Mouse (Mus musculus): ENCODE results near the gene Akap6.

The Akap6 gene

DNA sequence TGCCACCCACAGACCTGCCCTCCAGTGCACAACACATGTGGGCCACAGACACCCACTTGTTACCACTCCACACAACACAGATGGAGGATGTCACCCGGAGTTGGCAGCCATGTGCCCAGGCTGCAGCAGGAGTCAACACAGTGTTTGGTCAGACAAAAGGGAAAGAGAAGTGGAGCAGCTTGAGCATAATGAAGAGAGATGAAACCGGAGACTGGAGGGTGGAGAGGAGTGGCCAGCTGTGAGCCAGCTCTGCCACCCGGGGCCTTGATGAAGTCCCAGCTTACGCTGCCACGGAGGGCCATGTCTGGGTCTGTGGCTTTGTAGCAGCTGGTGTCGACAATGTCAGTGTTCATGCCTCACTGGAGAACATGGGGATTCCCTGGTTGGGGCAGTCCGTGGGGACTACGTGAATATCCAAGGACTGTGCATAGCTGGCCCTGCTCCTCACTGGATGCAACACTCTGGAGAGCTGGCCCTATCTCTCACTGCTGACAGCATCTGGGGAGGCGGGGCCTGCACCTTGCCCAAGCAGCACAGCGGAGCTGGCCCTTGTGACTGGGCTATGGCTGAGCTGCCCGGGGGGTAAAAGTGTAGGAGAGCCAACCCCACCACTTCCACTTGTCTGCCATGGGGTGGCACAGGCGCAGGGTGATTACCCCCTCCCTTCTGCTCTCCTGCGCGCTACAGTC is 148.8 kb downstream of the Akap6 start:
- no peak for DNase-seq (ENCODE audit: low read depth, low spot score)

DNA sequence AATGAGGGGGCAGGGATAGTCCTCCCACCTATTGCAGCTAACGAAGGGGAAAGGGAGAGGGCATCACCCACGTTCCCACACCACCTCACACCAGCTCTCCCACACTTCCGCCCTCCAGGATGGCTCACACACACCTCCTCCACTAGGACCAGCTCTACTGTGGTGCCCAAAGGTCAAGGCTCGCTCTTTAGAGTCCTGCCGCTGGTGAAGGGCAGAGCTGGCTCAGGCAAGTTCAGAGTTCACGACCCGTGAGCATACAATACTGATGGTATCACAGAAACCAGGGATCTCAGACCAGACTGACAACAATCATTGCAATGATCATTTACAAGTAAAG is 149.3 kb downstream of the Akap6 start:
- no peak for DNase-seq (ENCODE audit: low read depth, low spot score)

- no peak for DNase-seq (ENCODE audit: low read depth, low spot score)
These were observed 150.1 kb downstream of the Akap6 start for GRCm38 (mm10) chr12:52849297-52849696.

- no peak for DNase-seq (ENCODE audit: low read depth, low spot score)
These were observed 151.3 kb downstream of the Akap6 start for GRCm38 (mm10) chr12:52850332-52851036.

DNA sequence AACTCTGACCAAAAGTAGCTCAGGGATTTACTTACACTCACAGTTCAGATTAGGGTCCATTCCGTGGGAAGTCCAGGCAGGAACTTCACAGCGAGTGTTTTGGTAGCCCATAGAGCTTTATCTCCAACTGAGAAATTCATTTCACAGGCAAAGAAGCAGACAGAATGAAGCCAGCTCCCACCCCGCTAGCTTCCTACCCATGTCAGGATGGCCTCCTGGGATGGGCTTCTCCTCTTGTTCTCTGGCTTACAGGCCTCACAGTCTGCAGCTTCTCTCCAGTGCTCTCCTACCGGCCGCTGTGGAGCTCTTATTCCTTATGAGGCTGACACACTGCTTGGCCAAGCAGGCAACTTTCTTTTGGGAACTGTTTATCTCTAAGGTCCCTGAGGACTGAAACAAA is 152.0 kb downstream of the Akap6 start:
- DNase-seq (ENCODE audit: low read depth, low spot score) = no peak

GRCm38 (mm10) chr12:52854236-52854679 is 155.1 kb downstream of the Akap6 start:
- DNase-seq (ENCODE audit: low read depth, low spot score) = no peak

- no peak for DNase-seq (ENCODE audit: low read depth, low spot score)
These were observed 156.9 kb downstream of the Akap6 start for GRCm38 (mm10) chr12:52856104-52856503.

DNA sequence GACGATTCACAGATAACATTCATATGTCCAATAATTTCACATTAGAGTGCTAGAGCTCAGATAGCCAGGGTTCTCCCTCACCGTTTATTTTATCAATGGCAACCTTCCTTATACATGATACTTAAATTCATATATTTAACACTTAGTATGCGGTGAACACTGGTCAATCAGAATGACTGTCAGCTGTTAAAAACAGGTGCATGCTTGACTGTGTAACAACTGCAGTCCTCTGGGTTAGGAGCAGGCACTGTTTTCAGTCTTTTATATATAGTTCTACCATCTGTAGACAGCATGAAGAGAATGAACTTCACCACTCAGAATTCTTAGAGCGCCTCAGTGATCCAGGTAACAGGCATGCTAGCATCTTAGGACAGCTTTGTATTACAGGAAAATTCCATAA is 158.1 kb downstream of the Akap6 start:
- no peak for DNase-seq (ENCODE audit: low read depth, low spot score)

- no peak for DNase-seq (ENCODE audit: low read depth, low spot score)
These were observed 162.7 kb downstream of the Akap6 start for GRCm38 (mm10) chr12:52861922-52862321.

DNA sequence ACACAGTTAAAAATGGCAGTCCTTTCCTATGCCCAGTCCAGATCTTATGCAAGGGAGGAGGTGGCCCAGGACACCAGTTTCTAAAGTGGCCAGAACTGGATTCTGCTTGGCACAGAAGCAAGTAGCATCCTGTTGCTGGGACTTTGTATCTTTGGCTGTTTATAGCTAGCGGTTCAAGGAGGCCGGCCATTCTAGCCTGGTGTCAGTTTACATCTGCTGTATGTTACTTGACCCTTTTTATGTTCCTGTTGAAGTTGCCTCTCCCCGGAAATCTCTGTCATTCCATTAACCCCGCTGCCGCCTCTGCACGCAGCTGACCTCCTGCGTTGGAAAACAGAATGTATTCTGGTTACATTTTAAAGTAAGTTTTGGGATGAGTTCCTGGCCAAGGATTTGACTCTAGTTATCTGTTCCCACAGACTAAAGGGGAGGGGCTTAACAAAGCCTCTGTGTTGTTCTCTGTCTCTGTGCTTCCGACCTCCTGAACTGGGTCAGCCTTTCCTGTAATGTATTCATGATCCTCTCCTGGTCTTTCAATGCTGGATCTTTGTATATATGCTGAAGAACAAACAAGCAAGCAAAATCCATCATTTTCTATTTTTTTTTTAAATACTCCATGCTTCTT is 168.9 kb downstream of the Akap6 start:
- DNase-seq (ENCODE audit: low read depth, low spot score) = no peak

DNA sequence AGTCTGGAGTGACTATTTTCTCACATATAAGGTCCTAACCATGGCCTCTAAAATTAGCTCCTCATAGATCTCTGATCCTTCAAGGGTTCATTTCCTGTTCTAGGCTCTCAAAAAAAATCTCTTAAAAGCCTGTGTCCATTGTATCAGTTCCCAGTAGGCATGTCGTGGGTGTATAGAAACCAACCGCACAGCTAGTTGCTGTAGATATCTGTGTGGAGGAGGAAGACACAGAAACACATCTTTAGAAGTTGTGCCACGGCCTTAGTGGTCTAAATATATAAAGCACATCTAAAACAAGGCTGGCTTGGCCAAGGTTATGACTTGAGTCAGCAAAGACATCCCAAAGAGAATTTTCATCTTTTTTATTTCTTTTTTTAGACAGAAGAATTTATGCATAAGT is 172.4 kb downstream of the Akap6 start:
- DNase-seq (ENCODE audit: low read depth, low spot score) = no peak

DNA sequence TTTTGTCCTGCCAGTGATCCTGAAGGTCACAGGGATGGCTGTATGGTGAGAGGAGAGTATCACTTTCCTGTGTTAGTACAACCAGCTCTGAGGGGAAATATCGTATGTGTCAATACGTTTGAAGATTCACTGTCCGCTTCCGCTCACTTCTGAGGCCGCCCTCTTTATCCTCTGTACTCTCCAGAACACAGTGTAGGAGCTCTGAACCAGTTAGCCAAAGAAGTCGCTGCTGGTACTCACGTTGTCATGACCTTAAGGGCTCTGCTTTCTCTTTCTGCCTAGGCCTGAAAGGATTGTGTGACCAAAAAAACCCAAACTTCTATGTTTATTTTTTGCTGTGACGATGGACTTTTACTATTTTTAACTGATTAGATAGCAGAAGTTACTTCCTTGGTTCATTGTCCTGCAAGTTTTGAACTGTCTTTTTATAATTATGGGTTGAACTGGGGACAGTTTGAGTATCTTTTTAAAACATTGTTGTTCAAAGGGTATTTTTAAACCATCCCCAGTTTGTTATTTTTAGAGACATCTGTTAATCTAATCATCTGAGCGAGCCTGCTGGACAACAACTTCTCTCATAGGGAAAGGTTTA is 175.2 kb downstream of the Akap6 start:
- DNase-seq (ENCODE audit: low read depth, low spot score) = no peak

DNA sequence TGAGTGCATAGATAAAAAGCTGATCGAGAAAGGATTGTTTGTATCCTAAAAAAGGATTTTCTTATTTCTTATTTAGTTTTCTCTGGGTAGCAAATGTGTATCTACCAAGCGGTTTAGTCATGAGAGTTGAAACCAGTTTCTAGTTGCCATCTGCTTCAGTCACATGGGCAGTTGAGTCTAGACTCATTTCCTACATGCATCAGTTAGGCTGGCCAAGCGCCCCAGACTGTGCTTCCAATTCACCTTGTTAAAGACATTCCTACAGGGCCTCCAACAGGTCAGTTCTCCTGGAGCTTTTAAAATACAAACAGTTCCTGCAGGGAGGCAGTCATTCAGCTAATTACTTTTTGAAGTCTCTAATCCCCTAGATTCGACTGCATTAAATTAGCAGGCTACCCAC is 176.9 kb downstream of the Akap6 start:
- no peak for DNase-seq (ENCODE audit: low read depth, low spot score)

DNA sequence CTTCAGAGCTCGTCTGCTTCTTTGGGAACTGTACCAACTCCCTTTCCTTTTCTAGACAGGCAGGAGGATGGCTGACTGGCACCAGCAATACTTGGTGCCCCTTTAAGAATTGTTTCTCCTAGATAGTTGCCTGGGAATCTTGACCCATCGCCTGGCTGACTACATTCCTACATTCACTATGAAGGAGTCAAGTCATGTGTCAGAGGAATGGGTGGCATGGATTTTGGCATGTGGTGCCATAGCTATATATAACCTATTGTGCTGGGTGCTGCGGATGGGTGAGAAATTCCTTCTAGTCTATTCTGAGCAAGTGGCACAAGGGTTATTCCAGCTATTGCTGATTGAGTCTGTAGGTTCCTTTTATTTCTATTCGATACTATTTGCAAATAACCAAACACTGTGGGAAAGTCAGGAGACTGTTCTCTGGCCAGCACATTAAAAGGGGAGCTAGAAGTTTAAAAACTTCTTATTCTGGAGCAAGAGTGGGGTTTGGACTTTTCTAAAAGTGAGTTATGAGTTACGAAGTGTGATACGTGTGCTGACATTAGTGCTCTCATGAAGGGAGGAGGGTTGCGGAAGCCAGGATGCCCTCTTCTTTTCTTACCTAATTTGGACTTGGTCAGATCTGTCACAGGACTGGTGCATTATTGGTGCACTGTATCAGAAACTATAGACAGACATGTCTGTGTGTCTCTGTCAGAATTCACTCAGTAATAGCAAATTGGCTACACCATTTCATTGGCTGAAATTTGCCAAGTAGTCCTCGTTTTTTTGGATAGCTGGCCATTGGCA is 178.0 kb downstream of the Akap6 start:
- DNase-seq (ENCODE audit: low read depth, low spot score) = no peak

DNA sequence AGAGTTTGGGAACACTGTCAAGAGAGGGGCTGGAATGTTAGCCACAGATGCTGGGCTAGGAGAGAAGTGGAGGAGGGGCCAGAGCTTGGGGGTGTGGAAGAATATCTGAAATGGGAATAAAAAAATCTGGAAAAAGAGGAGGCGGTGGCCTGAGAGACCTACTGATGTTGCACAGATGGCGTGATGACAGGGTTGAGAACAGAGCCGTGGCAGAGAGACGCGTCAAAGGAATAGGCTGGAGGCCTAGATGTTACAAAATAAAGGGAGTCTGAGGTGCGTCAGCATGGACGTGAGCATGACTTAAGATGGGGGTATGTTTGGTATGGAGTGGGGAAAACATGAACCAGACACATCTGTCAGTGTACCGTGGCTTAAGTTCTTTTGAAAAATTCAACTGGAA is 180.1 kb downstream of the Akap6 start:
- DNase-seq (ENCODE audit: low read depth, low spot score) = no peak

DNA sequence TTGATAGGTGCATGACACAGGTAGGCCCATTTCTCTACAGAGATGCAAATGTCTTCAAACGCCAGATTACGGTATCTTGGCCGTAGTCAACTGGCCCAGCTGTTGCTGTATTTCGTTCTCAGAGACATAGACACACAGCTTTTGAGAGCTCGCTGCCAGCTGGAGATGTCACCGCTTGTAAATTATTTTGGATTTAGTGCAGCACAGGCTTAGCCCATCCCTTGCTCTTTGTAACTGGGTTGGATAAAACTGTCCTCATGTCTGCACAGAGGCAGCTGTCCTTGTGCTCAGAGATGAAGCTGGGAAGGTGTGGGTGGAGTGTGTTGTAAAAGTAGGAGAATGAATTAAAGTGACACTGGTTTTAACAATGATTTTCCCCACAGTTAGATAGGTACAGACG is 193.3 kb downstream of the Akap6 start:
- DNase-seq (ENCODE audit: low read depth, low spot score) = no peak

DNA sequence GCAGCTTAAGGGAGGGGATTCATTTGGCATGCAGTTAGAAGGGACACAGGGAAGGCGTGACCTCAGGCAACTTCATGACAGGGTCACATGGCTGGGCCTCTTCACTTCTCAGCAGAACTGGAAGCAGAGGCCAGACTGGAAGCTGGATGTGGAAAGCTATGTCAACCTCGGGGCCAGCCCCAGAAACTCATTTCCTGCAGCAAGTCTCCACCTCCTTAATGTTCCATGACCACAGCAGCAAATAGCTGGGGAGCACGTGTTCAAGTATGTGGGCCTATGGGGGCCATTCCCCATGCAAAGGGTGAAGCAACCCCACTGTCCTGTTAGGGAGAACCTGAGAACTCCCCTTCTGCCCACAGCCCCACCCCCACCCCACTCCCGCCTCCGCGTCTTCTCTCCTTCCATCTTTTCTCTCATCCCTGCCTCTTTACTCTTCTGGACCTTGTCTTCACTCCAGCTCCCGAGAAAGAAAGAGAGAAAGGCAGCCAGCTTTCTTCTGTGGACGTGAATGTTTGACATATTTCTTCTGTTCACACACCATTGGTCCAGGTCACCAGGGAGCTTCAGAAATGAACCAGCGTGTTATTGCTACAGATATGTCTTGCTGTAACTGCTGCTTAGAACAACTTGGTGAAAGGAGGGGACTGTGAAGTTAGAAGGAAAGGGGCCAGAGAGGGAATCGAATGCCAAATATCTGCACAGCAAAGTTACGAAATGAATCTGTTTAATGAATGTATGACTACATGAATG is 194.6 kb downstream of the Akap6 start:
- no peak for DNase-seq (ENCODE audit: low read depth, low spot score)

DNA sequence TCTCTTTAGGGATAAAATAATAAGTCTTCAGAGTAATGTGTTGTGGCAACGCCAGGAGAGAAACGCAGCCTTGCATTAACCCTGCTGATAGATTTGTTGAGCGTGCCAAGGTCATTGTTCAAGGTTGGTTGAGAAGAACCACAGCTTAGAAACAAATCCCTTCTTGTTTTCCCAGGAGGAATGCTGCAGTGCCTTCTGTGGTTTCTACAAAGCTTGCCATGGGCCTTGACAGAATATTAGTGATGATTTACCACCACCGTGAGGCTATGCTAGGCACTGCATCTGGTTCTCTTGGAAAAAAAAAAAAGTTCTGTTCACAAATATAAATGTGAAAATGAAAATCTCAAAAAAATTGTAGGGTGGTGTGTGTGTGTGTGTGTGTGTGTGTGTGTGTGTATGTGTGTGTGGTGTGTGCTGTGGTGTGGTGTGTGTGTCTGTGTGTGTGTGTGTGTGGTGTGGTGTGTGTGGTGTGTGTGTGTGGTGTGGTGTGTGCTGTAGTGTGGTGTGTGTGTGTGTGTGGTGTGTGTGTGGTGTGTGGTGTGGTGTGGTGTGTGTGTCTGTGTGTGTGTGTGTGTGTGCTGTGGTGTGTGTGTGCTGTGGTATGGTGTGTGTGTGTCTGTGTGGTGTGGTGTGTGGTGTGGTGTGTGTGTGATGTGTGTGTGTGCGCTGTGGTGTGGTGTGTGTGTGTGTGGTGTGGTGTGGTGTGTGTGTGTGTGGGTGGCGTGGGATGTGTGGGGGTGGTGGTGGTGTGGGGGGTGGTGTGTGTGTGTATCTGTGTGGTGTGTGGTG is 196.7 kb downstream of the Akap6 start:
- no peak for DNase-seq (ENCODE audit: low read depth, low spot score)

DNA sequence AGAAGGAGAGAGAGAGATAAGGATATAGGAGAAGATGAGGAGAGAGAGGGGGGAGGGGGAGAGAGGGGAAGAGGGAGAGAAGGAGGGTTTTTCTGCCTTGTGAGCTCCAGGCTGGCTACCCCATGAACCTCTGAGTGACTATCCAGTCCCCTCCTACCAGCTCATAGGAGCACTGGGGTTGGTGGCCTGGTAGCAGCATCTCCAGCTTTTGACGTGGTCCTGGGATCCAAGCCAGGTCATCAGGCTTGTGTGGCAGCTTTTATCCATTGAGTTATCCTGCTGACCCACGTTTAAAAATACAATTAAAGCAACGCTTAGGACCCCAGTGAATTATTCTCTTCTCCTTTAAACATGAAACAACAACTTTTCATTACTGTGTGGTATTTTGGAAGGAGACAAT is 197.6 kb downstream of the Akap6 start:
- DNase-seq (ENCODE audit: low read depth, low spot score) = no peak

DNA sequence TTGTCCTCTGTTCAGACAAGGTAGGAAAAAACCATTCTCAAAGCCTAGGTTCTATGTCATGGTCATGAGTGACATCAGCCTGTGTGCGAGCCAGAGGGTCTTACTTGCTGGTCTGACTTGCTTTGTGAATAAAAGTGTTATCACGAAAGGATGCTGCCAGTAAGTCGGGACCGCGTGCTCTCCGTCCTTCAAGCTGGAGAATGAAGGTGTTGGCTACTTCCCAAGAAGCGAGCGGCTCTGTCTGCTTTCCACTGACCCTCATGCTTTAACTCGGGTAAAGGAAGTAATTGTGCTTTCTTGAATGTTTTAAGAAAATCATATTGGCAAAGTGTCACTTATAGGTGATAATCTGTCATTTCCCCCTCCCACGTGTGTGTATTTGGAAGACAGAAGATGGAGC is 198.9 kb downstream of the Akap6 start:
- DNase-seq (ENCODE audit: low read depth, low spot score) = no peak
